Mouse (Mus musculus) thymus, adult 2 months (tissue): Measurements from ENCODE around the gene Gli3.

Experiments used
- CTCF ChIP-seq: fragments of 200-500 bp; IDR thresholded peaks from 2 replicates; pipeline ENCODE4 v1.5.1; 2012; ENCODE audit warnings: mild to moderate bottlenecking, control low read depth, low read length, moderate library complexity, borderline replicate concordance; ENCODE audit not compliant: control insufficient read depth, poor library complexity, insufficient read depth; ENCODE audit errors: extremely low read depth
- POLR2A ChIP-seq: fragments of 200-500 bp; IDR thresholded peaks from 2 replicates; pipeline ENCODE4 v1.6.1; 2012; ENCODE audit warnings: mild to moderate bottlenecking, low read length, control low read depth, moderate library complexity; ENCODE audit not compliant: control insufficient read depth, poor library complexity, insufficient read depth; ENCODE audit errors: extremely low read depth

- TF ChIP-seq CTCF (no peak), POLR2A (no peak)
Measured at GRCm38 (mm10) chr13:15467409-15467808, 4.4 kb downstream of the Gli3 start.
